ENCODE assay signal across 13 mouse cellular contexts in genomic region chr13:49093471-49093891, GRCm38 (mm10). TPM values are rescaled to one million over a fixed set of nuclear protein-coding genes. Genes with fewer than 3 reads are reported as not detected.
DNase-seq lines count a peak whose midpoint lies in the region; ATAC-seq lines count a peak whose summit lies in the region.
"Had no signal": no experiment of that assay in that cellular context is flagged by ENCODE, and none has a peak within 500 bp of the region (broad histone marks: within the 10 kb centered on the region; RNA-seq: fewer than 3 reads in every experiment).

No protein-coding gene starts in this region.

- WGBS in hindbrain, embryonic 16.5 days: 68% methylated on average over 9 of the region's 9 CpGs
- 80% methylated on average over 9 of the region's 9 CpGs for WGBS in hindbrain, embryonic 14.5 days

- no peak for ATAC-seq in hindbrain, embryonic 16.5 days
- no peak for ATAC-seq in hindbrain, embryonic 14.5 days (ENCODE audit: low FRiP score)
- ATAC-seq: forebrain, embryonic 15.5 days; inflammation-experienced regulatory T-cells, adult 6 months; liver, embryonic 12.5 days; lung, postnatal 0 days had no signal

- no peaks in the 10 kb centered on the region for H3K9me3 ChIP-seq in hindbrain, embryonic 16.5 days (ENCODE audit: control insufficient read depth, low read length)
- H3K9me3 ChIP-seq in hindbrain, embryonic 14.5 days (ENCODE audit: control insufficient read depth, low read length): no peaks in the 10 kb centered on the region
- H3K9me3 ChIP-seq: forebrain, embryonic 15.5 days; liver, embryonic 12.5 days; midbrain, embryonic 12.5 days had no signal

- H3K4me2 ChIP-seq in hindbrain, embryonic 16.5 days (ENCODE audit: low read length): no peak overlapping the region
- no peak overlapping the region for H3K4me2 ChIP-seq in hindbrain, embryonic 14.5 days (replicated peaks)
- H3K4me2 ChIP-seq: forebrain, embryonic 15.5 days; liver, embryonic 12.5 days; midbrain, embryonic 12.5 days had no signal

- no peak for DNase-seq in hindbrain, embryonic 14.5 days (ENCODE audit: low spot score)
- DNase-seq in urinary bladder, postnatal 14 days (ENCODE audit: low spot score): peak; percentile 20
- DNase-seq in urinary bladder, postnatal 25 days (ENCODE audit: low spot score): no peak
- peak; percentile 80 to 82 for DNase-seq in cerebellum, postnatal 10 days
- no peak for DNase-seq in layer of hippocampus, adult 9-11 months
- no peak for DNase-seq in kidney, postnatal 14 days
- DNase-seq: heart, adult 11 months had no signal

- H3K9ac ChIP-seq in hindbrain, embryonic 16.5 days (ENCODE audit: low read depth, low read length): no peak overlapping the region
- no peak overlapping the region for H3K9ac ChIP-seq in hindbrain, embryonic 14.5 days
- H3K9ac ChIP-seq: forebrain, embryonic 15.5 days; liver, embryonic 12.5 days; midbrain, embryonic 12.5 days had no signal

- 0 out of 2 replicates have a peak overlapping the region, but pooled peaks have one; percentile 7 for H3K27ac ChIP-seq in hindbrain, embryonic 16.5 days (ENCODE audit: low read depth, low read length)
- no peak overlapping the region for H3K27ac ChIP-seq in hindbrain, embryonic 14.5 days
- H3K27ac ChIP-seq: forebrain, embryonic 15.5 days; liver, embryonic 12.5 days; midbrain, embryonic 12.5 days had no signal

- peaks cover 24% of the 10 kb centered on the region for H3K36me3 ChIP-seq in hindbrain, embryonic 16.5 days (ENCODE audit: control insufficient read depth, insufficient read depth, low read length)
- H3K36me3 ChIP-seq in hindbrain, embryonic 14.5 days (replicated peaks; ENCODE audit: control insufficient read depth, insufficient read depth): peaks cover 91% of the 10 kb centered on the region
- H3K36me3 ChIP-seq: liver, embryonic 12.5 days had no signal

- H3K4me1 ChIP-seq in hindbrain, embryonic 16.5 days (ENCODE audit: control insufficient read depth, insufficient read depth, low read depth, low read length): no peaks in the 10 kb centered on the region
- no peaks in the 10 kb centered on the region for H3K4me1 ChIP-seq in hindbrain, embryonic 14.5 days (replicated peaks; ENCODE audit: control insufficient read depth, insufficient read depth, low read length)
- H3K4me1 ChIP-seq: forebrain, embryonic 15.5 days; liver, embryonic 12.5 days; midbrain, embryonic 12.5 days had no signal

- no peak overlapping the region for H3K4me3 ChIP-seq in hindbrain, embryonic 16.5 days (ENCODE audit: low read length)
- H3K4me3 ChIP-seq in hindbrain, embryonic 14.5 days (replicated peaks; ENCODE audit: low read length): no peak overlapping the region
- H3K4me3 ChIP-seq: forebrain, embryonic 15.5 days; liver, embryonic 12.5 days; midbrain, embryonic 12.5 days had no signal

- no peaks in the 10 kb centered on the region for H3K27me3 ChIP-seq in hindbrain, embryonic 16.5 days (replicated peaks; ENCODE audit: control insufficient read depth, insufficient read depth, low read length)
- no peaks in the 10 kb centered on the region for H3K27me3 ChIP-seq in hindbrain, embryonic 14.5 days (ENCODE audit: control insufficient read depth, insufficient read depth, low read length)
- H3K27me3 ChIP-seq: forebrain, embryonic 15.5 days; liver, embryonic 12.5 days; midbrain, embryonic 12.5 days had no signal

RNA-seq across cellular contexts. Expression of gene Wnk2, which starts 54.3 kb away (rescaled TPM):
- 15.6 and 17.9 TPM in 2 replicates for polyA plus RNA-seq in hindbrain, embryonic 16.5 days (2015; fragmentation: Nextera tagmentation; extraction: Ambion mirVana)
- polyA plus RNA-seq in hindbrain, embryonic 14.5 days (2014; fragmentation: Nextera tagmentation; extraction: Ambion mirVana): 23.3 and 28.0 TPM in 2 replicates
- polyA plus RNA-seq: inflammation-experienced regulatory T-cells, adult 6 months had no signal

Comparison
In these comparisons a context has a peak if more than half of its experiments do, and no peak if none do; other contexts are left out.
1. DNase-seq: peak in urinary bladder, postnatal 14 days (single experiment) and cerebellum, postnatal 10 days (2 of 2); none in hindbrain, embryonic 14.5 days (single experiment), urinary bladder, postnatal 25 days (single experiment), layer of hippocampus, adult 9-11 months (single experiment) and kidney, postnatal 14 days (single experiment).